Mouse (Mus musculus): ENCODE measurements at regions not wholly inside any gene's neighbourhood (a gene's known extent, or its start where the extent isn't known, plus 50 kb on each side); places are given as distances from the start of the nearest gene placed in this dataset.

GRCm38 (mm10) chr8:107851236-107852043 is 91.0 kb upstream of the Zfhx3 start:
- no peak for DNase-seq (ENCODE audit: extremely low read depth, insufficient read length, low spot score)

GRCm38 (mm10) chr8:107859770-107860169 is 82.7 kb upstream of the Zfhx3 start:
- DNase-seq (ENCODE audit: extremely low read depth, insufficient read length, low spot score) = peak; percentile 9

GRCm38 (mm10) chr8:107860251-107860650 is 82.2 kb upstream of the Zfhx3 start:
- DNase-seq (ENCODE audit: extremely low read depth, insufficient read length, low spot score) = no peak

- no peak for DNase-seq (ENCODE audit: extremely low read depth, insufficient read length, low spot score)
These were observed 77.4 kb upstream of the Zfhx3 start for GRCm38 (mm10) chr8:107864802-107865651.

GRCm38 (mm10) chr8:107865744-107866143 is 76.7 kb upstream of the Zfhx3 start:
- no peak for DNase-seq (ENCODE audit: extremely low read depth, insufficient read length, low spot score)

GRCm38 (mm10) chr8:107871718-107872117 is 70.7 kb upstream of the Zfhx3 start:
- no peak for DNase-seq (ENCODE audit: extremely low read depth, insufficient read length, low spot score)

GRCm38 (mm10) chr8:107872121-107872520 is 70.3 kb upstream of the Zfhx3 start:
- no peak for DNase-seq (ENCODE audit: extremely low read depth, insufficient read length, low spot score)

- DNase-seq (ENCODE audit: extremely low read depth, insufficient read length, low spot score) = no peak
These were observed 66.0 kb upstream of the Zfhx3 start for GRCm38 (mm10) chr8:107876455-107876854.

GRCm38 (mm10) chr8:107881851-107882250 is 60.6 kb upstream of the Zfhx3 start:
- no peak for DNase-seq (ENCODE audit: extremely low read depth, insufficient read length, low spot score)

GRCm38 (mm10) chr8:107885547-107885946 is 56.9 kb upstream of the Zfhx3 start:
- no peak for DNase-seq (ENCODE audit: extremely low read depth, insufficient read length, low spot score)

- DNase-seq (ENCODE audit: extremely low read depth, insufficient read length, low spot score) = no peak
These were observed 56.5 kb upstream of the Zfhx3 start for GRCm38 (mm10) chr8:107885971-107886370.

- DNase-seq (ENCODE audit: extremely low read depth, insufficient read length, low spot score) = no peak
These were observed 55.8 kb upstream of the Zfhx3 start for GRCm38 (mm10) chr8:107886516-107887253.

- no peak for DNase-seq (ENCODE audit: extremely low read depth, insufficient read length, low spot score)
These were observed 55.1 kb upstream of the Zfhx3 start for GRCm38 (mm10) chr8:107887333-107887732.

- no peak for DNase-seq (ENCODE audit: extremely low read depth, insufficient read length, low spot score)
These were observed 51.5 kb upstream of the Zfhx3 start for GRCm38 (mm10) chr8:107890922-107891321.
